Mouse (Mus musculus) retina, postnatal 7 days (tissue): ENCODE data around the gene Gm45808.
"Not testable (repeated sequence)": the region's sequence is repeated elsewhere in the genome, so short reads cannot be mapped to it uniquely, and the experiment has no call there.

ENCODE experiments used
- DNase-seq: peaks from one replicate; pipeline ENCODE4 v3.0.0-alpha.2; 2012; ENCODE audit warnings: low read depth, low spot score

The Gm45808 gene

DNA sequence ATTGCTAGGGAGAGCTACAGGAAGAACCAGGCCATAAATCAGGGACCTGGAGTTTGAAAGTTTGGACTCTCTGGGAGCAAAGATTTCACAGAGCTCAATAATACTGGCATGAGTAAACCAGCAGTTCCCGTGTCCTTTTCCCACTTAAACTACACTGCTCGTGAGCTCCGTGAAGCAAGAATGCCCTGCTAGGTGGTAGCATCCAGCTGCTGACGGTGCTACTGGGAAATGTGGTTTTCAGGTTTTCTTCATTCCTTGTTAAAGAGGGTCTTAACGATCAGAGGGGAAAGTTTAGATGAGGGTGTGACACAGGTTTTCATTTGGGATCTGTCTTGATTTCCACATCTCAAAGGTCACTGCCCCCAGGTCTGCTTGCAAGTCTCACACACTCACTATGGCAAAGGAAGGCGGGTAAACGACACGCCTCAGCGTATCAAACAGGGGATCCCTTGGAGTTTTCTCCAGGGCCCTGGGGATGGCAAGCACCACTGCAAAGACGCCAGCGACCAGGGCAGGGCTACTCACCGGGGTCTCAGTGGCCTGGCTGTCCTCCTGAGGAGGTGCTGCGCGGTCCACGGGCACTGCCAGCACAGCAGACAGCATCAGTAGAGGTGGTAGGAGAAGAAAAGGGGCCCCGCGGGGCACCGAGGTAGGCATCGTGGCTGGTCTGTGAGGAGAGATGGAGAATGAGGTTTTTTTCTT lies 22.7 kb upstream of the Gm45808 start:
- DNase-seq: no peak

DNA sequence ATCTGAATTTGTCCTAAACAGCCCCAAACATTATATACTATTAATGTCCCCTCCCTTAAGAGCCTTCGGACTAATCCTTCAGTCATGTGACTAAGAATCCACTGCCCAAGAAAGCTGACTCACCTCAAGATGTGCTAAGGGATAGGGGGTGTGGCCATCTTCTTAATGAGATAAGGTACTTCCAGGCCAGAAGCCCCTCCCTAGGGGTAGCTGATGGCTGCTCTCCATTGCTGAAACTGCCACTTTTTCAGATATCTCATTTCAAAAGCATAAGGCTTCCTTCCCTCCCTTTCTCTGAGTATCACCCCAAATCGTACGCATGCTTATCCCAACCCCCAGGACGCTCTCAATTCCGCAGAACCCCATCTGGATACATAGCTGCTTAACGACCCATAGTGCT lies 21.9 kb upstream of the Gm45808 start:
- no peak for DNase-seq

GRCm38 (mm10) chr7:45507583-45507982 lies 21.0 kb upstream of the Gm45808 start:
- no peak for DNase-seq

DNA sequence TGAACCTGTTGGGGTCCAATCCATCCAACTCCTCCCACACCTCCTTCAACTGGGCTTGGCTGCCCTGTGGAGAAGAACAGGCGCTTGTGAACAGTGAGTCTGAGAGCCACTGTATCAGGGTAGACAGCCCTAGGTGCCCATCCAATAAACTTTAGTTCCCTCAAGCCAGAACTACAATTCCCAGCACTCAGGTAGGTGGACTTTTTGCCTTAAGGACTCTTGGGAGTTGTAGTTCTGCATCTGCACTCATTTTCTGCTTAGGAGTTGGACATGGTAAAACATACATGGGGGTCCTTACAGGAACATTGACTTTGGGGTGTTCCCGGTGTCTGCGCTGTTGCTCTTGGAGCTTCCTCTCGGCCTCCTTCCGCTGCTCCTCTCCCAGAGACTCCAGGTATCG lies 11.8 kb upstream of the Gm45808 start:
- DNase-seq: no peak

GRCm38 (mm10) chr7:45494548-45494947 lies 7.9 kb upstream of the Gm45808 start:
- no peak for DNase-seq

DNA sequence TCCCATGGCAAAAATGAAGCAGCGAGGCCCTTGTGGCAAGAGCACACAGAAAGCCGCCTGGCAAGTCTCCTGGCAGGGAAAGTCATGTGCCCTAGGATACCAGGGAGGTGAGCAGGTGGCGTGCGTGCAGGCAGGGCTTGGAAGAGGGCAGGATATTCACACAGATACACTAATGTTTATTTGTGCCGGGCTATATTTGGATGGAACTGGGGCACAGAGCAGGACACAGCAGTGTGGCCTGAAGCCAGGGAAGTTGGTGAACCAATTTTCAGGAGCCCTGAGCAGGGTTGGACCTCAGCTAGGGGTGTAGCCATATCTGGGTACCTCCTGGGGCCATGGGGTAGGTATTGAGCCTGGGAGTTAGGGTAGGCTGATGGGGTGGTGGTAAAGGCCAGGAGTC lies 6.3 kb upstream of the Gm45808 start:
- DNase-seq: no peak

DNA sequence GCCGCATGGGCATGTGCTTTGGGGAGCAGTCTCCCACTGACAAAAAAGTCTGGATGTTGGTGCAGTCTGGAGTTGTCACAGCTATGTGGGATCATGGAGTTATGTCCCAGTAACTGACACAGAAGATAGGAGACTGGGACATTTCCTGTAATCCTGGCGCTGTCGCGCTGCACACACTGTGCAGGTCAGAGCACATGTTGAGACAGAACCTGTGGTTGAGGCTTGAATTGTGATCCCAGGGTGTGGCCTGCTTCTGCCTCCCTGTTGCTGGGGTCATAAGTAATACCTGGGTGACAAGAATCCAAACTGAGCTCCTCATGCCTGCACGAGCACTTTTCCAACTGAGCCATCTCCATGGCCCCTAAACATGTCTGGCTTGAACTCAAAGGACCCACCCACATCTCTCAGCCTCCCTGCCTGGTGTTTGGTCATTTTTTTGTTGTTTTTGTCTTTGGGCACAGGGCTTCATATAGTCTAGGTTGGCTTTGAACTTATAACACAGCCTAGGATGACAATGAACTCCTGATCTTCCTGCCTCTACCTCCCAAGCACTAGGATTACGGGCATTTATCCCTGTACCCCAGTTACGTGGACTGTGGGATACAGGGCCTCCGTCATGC lies 5.7 kb upstream of the Gm45808 start:
- no peak for DNase-seq

DNA sequence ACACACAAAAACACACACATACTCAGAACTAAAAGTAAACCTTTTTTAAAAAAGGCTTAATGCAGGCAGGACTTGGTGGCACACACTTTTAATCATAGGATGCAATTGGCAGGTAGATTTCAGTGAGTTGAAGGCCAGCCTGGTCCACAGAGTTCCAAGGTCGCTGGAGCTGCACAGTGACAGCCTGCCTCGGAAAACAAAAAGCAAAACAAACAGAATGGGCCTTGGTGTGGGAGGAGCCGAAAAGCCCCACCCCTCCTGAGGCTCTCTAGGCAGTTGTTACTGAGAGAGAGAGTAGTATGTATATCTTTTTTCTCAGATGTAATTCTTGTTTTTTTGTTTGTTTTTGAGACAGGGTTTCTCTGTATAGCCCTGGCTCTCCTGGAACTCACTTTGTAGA lies 4.7 kb upstream of the Gm45808 start:
- no peak for DNase-seq

GRCm38 (mm10) chr7:45490822-45491221 lies 4.2 kb upstream of the Gm45808 start:
- no peak for DNase-seq

DNA sequence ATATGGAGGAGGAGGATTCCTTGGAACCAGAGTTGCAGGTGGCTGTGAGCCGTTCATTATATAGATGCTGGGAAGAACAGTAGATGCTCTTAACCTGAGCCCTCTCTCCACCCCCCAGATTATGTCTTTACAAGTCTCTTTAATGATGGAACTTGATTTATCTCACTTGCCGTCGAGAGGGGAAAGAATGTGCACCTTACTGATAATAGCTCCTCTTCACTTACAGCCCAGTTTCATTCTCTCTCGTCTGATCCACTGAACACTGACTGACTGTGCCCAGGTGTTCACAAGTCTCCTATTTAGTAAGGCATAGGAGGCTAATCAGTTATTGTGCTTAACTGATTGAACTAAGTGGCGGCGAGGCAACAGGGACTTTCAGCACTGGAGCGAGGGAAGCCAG lies 3.0 kb upstream of the Gm45808 start:
- DNase-seq: no peak

- peak; percentile 30 for DNase-seq
Measured at GRCm38 (mm10) chr7:45488293-45489204, 1.9 kb upstream of the Gm45808 start, which contains the start of gene Dhdh. Gene Dhdh (minus strand): TSS chr7:45488805.

GRCm38 (mm10) chr7:45487861-45488292 lies 1.3 kb upstream of the Gm45808 start:
- DNase-seq: no peak

GRCm38 (mm10) chr7:45486158-45486557 lies 453 bp downstream of the Gm45808 start:
- DNase-seq: no peak

GRCm38 (mm10) chr7:45484985-45485384 lies 1.6 kb downstream of the Gm45808 start:
- not testable (repeated sequence) for DNase-seq

DNA sequence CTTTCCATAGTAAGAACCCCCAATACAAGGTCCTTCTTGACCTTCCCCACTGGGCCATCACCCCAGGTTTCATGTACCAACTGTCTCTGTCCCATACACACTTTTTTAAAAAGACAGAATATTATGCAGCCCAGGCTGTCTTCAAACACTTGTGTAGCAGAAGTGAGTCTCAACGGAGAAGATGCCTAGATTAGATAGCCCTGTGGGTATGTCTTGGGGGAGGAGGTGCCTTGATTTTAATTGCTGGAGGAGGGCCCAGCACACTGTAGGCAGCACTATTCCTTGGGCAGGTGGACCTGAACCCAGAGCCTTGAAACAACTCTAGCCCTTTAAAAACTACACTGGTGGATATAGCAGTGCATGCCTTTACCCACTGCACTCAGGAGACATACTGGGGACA lies 4.4 kb downstream of the Gm45808 start:
- no peak for DNase-seq

GRCm38 (mm10) chr7:45481374-45481927 lies 5.2 kb downstream of the Gm45808 start, which contains the start of gene Tulp2:
Gene Tulp2 (plus strand): TSS chr7:45481877.
- no peak for DNase-seq

DNA sequence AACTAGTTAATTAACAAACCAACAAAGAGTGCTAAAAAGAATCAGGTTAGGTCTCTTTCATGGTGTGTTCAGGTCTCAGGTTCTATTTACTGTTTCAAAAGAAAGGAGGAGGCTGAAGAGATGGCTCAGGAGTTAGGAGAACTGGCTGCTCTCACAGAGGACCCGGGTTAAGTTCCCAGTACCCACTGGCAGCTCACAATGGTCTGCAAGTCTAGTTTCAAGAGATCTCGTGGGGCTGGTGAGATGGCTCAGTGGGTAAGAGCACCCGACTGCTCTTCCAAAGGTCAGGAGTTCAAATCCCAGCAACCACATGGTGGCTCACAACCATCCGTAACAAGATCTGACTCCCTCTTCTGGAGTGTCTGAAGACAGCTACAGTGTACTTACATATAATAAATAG lies 6.3 kb downstream of the Gm45808 start:
- not testable (repeated sequence) for DNase-seq

DNA sequence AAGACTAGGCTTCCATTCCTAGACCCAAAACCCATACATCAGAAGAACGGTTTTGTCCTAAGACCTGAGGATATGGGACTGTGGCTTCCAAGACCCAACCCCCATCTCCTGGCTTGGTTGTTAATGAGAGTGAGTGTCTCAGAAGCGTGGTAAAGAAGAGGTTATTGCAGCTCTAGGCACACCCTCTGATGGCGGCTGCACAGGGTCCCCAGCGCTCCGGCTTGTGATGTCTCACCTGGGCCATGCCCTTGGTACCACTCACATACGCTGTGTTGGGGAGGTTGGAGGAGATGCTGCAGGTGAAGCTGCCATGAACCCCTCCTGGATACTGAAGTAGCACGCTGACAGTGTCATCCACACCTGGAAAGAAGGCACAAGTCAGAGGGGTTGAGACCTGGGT lies 7.8 kb downstream of the Gm45808 start:
- DNase-seq: no peak

DNA sequence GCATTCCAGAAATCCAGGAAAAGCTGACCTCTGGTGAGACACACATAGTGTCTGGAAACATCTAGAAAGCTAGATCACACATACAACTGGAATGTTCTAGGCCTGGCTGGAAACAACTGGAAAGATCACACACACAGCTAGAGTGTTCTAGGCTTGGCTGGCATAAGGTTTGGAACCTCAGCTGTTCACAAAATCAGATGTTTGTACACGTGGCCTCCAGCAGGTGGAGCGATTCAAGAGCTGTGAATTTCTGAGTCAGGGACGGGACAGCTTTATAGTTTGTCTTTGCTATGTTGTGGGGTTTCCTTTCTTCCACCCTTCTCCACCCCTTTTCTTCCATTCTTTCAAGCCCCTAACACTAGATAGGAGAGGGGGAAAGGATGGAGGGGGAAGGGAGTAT lies 9.6 kb downstream of the Gm45808 start:
- DNase-seq: no peak

DNA sequence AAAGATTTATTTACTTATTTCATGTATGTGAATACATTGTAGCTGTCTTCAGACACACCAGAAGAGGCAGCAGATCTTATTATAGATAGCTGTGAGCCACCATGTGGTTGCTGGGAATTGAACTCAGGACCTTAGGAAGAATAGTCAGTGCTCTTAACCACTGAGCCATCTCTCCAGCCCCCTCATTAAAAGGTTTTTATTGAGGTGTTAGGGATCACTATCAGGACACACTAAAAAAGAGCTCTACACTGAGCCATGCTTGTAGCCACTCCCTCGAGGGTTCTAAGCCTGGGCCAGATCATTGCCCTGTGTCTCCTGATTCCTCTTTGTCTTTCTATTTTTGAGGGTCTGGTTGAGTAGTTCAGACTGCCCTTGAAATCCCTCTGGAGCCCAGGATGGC lies 10.2 kb downstream of the Gm45808 start:
- no peak for DNase-seq

DNA sequence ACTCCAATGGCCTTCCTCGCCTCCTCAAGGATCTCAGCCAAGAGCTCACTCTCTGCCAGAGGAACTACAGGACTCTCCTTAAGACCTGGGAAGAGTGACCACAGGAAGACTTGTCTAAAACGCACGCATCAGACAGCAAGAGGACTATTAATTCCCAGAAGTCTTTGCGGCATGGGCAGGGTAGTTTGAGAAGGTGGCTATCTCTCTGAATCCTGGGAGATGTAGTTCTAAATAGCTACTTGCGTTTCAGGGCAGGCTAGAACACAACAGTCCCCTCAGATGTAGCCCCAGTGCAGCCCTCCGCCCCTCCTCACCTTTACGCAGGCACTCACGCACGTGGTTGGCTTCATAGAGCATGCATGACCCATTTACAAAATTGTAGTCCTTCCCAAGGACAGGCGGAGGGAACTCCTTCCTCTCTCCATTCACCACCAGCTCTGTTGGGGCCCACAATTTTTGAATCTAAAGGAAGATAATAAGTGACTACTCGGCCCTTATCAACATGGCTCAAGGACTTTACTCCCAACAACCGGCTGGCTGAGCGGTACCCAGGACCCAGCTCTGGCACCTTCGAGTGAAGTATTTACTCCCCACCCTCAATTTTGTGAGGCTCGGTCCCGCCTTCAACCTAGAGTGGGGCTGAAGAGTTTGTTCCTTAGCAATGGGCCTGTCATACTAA lies 11.2 kb downstream of the Gm45808 start:
- no peak for DNase-seq
